Mouse (Mus musculus) neural tube, embryonic 14.5 days (tissue): ENCODE data around the gene Nrp2. TPM values are rescaled to one million over a fixed set of nuclear protein-coding genes. Genes with fewer than 3 reads are reported as not detected.

ENCODE experiments used
- ATAC-seq: fragments of 200-750 bp; cut with Nextera tagmentation; 2 replicates; pipeline ENCODE4 v1.8.0; 2017; ENCODE audit warnings: low read depth, mild to moderate bottlenecking, moderate TSS enrichment, moderate library complexity
- H3K27ac ChIP-seq: fragments of 300-500 bp; sonication (generic); 2 replicates; pipeline ENCODE4 v1.5.1; 2014; ENCODE audit warnings: low read depth, mild to moderate bottlenecking, control low read depth, low read length, moderate library complexity, mixed read lengths
- H3K27me3 ChIP-seq: fragments of 300-500 bp; sonication (generic); 2 replicates; pipeline ENCODE4 v1.6.1; 2014; ENCODE audit warnings: low read length; ENCODE audit not compliant: control insufficient read depth, insufficient read depth
- H3K36me3 ChIP-seq: fragments of 300-500 bp; sonication (generic); 2 replicates; pipeline ENCODE4 v1.6.1; 2014; ENCODE audit warnings: low read length, mixed read lengths; ENCODE audit not compliant: control insufficient read depth, insufficient read depth
- H3K4me1 ChIP-seq: fragments of 300-500 bp; sonication (generic); 2 replicates; pipeline ENCODE4 v1.6.1; 2014; ENCODE audit warnings: low read length; ENCODE audit not compliant: control insufficient read depth, insufficient read depth
- H3K4me2 ChIP-seq: fragments of 300-500 bp; sonication (generic); 2 replicates; pipeline ENCODE4 v1.6.1; 2014; ENCODE audit warnings: mild to moderate bottlenecking, low read depth, low read length, control low read depth
- H3K4me3 ChIP-seq: fragments of 300-500 bp; sonication (generic); 2 replicates; pipeline ENCODE4 v1.5.1; 2014; ENCODE audit warnings: low read depth, low read length, control low read depth, mixed read lengths
- H3K9ac ChIP-seq: fragments of 300-500 bp; sonication (generic); replicated peaks from 2 replicates; pipeline ENCODE4 v1.6.1; 2014; ENCODE audit warnings: low read depth, mild to moderate bottlenecking, control low read depth, low read length, mixed read lengths
- H3K9me3 ChIP-seq: fragments of 300-500 bp; sonication (generic); 2 replicates; pipeline ENCODE4 v1.6.1; 2016; ENCODE audit warnings: low read length; ENCODE audit not compliant: control insufficient read depth
- WGBS: fragments of 180-500 bp; shearing (Covaris S2); extraction: QIAGEN DNeasy Blood & Tissue Kit; methylation state at CpG from one replicate; pipeline ENCODE4 v1.1.7; 2014; 5-methylcytosine and 5-hydroxymethylcytosine counted together
- polyA plus RNA-seq: library from polyadenylated mRNA; unstranded; fragments of >200 nt; fragmentation: Nextera tagmentation; extraction: Ambion mirVana; gene quantifications from 2 replicates; pipeline ENCODE4 v1.2.1, GENCODE M21; 2014

The Nrp2 gene
- polyA plus RNA-seq, 1 experiment from 2014 or later = 35.8 TPM

GRCm38 (mm10) chr1:62707913-62708860 lies 5.1 kb downstream of the Nrp2 start:
- H3K9ac ChIP-seq = peak overlapping the region; percentile 63
- H3K4me1 ChIP-seq = peaks cover 26% of the 10 kb centered on the region; the same call in 1 of the 2 replicates
- H3K4me2 ChIP-seq = peak overlapping the region; percentile 98
- peak overlapping the region; percentile 83; the same call in 1 of the 2 replicates for H3K27ac ChIP-seq
- no peaks in the 10 kb centered on the region for H3K9me3 ChIP-seq
- no peaks in the 10 kb centered on the region for H3K36me3 ChIP-seq
- 9% methylated on average over 17 of the region's 17 CpGs for WGBS
- H3K4me3 ChIP-seq = peak overlapping the region; percentile 67
- no peaks in the 10 kb centered on the region for H3K27me3 ChIP-seq
- ATAC-seq = no peak

- WGBS = 31% methylated on average over 5 of the region's 5 CpGs
- Histone ChIP-seq H3K4me2 (peak overlapping the region; percentile 98), H3K27ac (no peak overlapping the region), H3K36me3 (no peaks in the 10 kb centered on the region), H3K27me3 (no peaks in the 10 kb centered on the region), H3K4me1 (peaks cover 25% of the 10 kb centered on the region; the same call in 1 of the 2 replicates), H3K9me3 (no peaks in the 10 kb centered on the region), H3K9ac (0 out of 2 replicates have a peak overlapping the region, but pooled peaks have one; percentile 2), H3K4me3 (peak overlapping the region; percentile 9; the same call in 1 of the 2 replicates)
- ATAC-seq = no peak
Observed at GRCm38 (mm10) chr1:62709770-62710335, 6.8 kb downstream of the Nrp2 start.

GRCm38 (mm10) chr1:62713021-62713676 lies 10.1 kb downstream of the Nrp2 start:
- H3K4me2 ChIP-seq = peak overlapping the region; percentile 5; the same call in 1 of the 2 replicates
- 67% methylated on average over 17 of the region's 17 CpGs for WGBS

GRCm38 (mm10) chr1:62715004-62715403 lies 11.9 kb downstream of the Nrp2 start:
- no peak overlapping the region for H3K9ac ChIP-seq
- H3K4me2 ChIP-seq = no peak overlapping the region
- 97% methylated on average over 1 of the region's 1 CpGs for WGBS
- no peak overlapping the region for H3K27ac ChIP-seq
- H3K4me1 ChIP-seq = peaks cover 32% of the 10 kb centered on the region
- H3K4me3 ChIP-seq = no peak overlapping the region
- no peak for ATAC-seq
- no peaks in the 10 kb centered on the region for H3K9me3 ChIP-seq
- H3K27me3 ChIP-seq = no peaks in the 10 kb centered on the region
- no peaks in the 10 kb centered on the region for H3K36me3 ChIP-seq

More at GRCm38 (mm10) chr1:62713021-62713676, 10.1 kb downstream of the Nrp2 start:
- Histone ChIP-seq H3K36me3 (no peaks in the 10 kb centered on the region), H3K9me3 (no peaks in the 10 kb centered on the region), H3K27me3 (no peaks in the 10 kb centered on the region), H3K4me1 (peaks cover 32% of the 10 kb centered on the region), H3K4me3 (no peak overlapping the region), H3K27ac (no peak overlapping the region), H3K9ac (no peak overlapping the region)
- no peak for ATAC-seq

- no peaks in the 10 kb centered on the region for H3K27me3 ChIP-seq
- peak overlapping the region; percentile 42; the same call in 1 of the 2 replicates for H3K4me2 ChIP-seq
- 55% methylated on average over 4 of the region's 4 CpGs for WGBS
- no peaks in the 10 kb centered on the region for H3K9me3 ChIP-seq
- H3K9ac ChIP-seq = no peak overlapping the region
- H3K4me1 ChIP-seq = peaks cover 27% of the 10 kb centered on the region
- no peak overlapping the region for H3K4me3 ChIP-seq
- no peak for ATAC-seq
- H3K27ac ChIP-seq = no peak overlapping the region
- no peaks in the 10 kb centered on the region for H3K36me3 ChIP-seq
Observed at GRCm38 (mm10) chr1:62715692-62716091, 12.6 kb downstream of the Nrp2 start.

GRCm38 (mm10) chr1:62716836-62717478 lies 13.9 kb downstream of the Nrp2 start:
- Histone ChIP-seq H3K27me3 (no peaks in the 10 kb centered on the region), H3K4me1 (peaks cover 25% of the 10 kb centered on the region), H3K4me3 (no peak overlapping the region; the same call in 1 of the 2 replicates), H3K9ac (peak overlapping the region; percentile 34), H3K9me3 (no peaks in the 10 kb centered on the region), H3K36me3 (no peaks in the 10 kb centered on the region), H3K27ac (peak overlapping the region; percentile 53; the same call in 1 of the 2 replicates), H3K4me2 (peak overlapping the region; percentile 42)
- WGBS = 7% methylated on average over 10 of the region's 10 CpGs
- peak; percentile 59; the same call in 1 of the 2 replicates for ATAC-seq

DNA sequence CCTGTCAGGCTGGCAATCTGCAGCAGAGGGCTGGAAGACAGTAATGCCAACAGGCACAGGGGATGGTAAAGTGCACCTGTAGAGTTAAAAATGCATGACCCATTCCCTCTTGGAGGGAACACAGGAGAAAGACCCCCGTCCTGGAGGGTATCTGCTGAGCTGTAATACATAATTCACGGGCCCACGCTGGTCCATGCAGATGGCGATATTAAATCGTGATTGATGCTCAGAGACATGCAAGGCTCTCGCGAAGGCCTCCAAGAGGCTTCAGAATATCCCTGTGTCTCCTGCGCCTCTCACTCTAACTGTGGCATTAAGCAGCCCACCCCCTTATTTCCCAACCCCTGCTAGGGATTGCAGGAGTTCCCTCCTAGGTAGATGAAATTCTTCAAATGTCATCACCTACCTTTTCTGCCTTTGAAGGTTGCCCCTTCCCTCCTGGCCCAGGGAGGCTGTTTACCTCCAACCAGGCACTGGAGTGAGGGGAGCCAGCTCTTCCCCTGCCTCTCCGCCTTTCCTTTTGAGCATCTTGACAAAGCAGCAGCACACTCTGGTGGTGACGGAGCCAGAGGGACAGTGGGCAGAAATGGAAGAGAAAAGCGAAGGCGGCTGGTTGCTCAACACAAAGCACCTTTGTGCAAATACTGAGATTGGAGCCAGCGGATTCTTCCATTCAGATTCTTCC lies 14.6 kb downstream of the Nrp2 start:
- Histone ChIP-seq H3K27me3 (no peaks in the 10 kb centered on the region), H3K4me2 (peak overlapping the region; percentile 42), H3K9me3 (no peaks in the 10 kb centered on the region), H3K36me3 (no peaks in the 10 kb centered on the region), H3K9ac (peak overlapping the region; percentile 34), H3K4me1 (peaks cover 25% of the 10 kb centered on the region), H3K4me3 (no peak overlapping the region; the same call in 1 of the 2 replicates), H3K27ac (peak overlapping the region; percentile 53)
- 12% methylated on average over 13 of the region's 13 CpGs for WGBS
- peak; percentile 74 for ATAC-seq

DNA sequence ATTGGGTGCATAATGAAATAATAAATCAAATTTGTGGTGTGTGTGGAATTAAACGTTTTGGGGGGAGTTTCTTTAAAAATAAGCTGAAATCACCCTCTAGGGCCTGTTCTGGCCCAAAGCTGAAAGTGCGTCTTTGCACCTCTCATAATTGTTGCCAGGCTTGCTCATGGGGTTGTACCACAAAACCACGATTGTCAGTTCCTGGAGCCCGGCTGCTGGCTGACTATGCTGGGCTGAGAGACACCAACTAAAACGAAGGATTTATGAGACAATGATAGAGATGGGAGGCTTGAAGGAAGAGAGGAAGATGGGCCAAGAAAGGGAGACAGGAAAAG lies 15.1 kb downstream of the Nrp2 start:
- Histone ChIP-seq H3K27me3 (no peaks in the 10 kb centered on the region), H3K4me2 (peak overlapping the region; percentile 42; the same call in 1 of the 2 replicates), H3K27ac (peak overlapping the region; percentile 53), H3K4me3 (no peak overlapping the region), H3K36me3 (no peaks in the 10 kb centered on the region), H3K4me1 (peaks cover 25% of the 10 kb centered on the region), H3K9me3 (no peaks in the 10 kb centered on the region), H3K9ac (no peak overlapping the region; the same call in 1 of the 2 replicates)
- 21% methylated on average over 5 of the region's 5 CpGs for WGBS
- peak; percentile 33; the same call in 1 of the 2 replicates for ATAC-seq
